Mouse (Mus musculus): Measurements from ENCODE around the gene 1700012A03Rik. TPM values are rescaled to one million over a fixed set of nuclear protein-coding genes. Genes with fewer than 3 reads are reported as not detected.

The 1700012A03Rik gene
- polyA plus RNA-seq, 2 experiments from 2014 or later = not detected

GRCm38 (mm10) chr6:32105547-32106275 is 55.7 kb downstream of the 1700012A03Rik start:
- ATAC-seq = no peak

Measured in CD4-positive, CD25-positive, alpha-beta regulatory T cell, adult 4 months (primary cell).